Mouse (Mus musculus) midbrain, embryonic 13.5 days (tissue): ENCODE results near the gene Fscn1. TPM values are rescaled to one million over a fixed set of nuclear protein-coding genes. Genes with fewer than 3 reads are reported as not detected.

ENCODE experiments used
- ATAC-seq: fragments of 200-750 bp; cut with Nextera tagmentation; 2 replicates; pipeline ENCODE4 v1.8.0; 2017; ENCODE audit warnings: mild to moderate bottlenecking, moderate TSS enrichment, moderate library complexity
- H3K27ac ChIP-seq: fragments of 300-500 bp; sonication (generic); 2 replicates; pipeline ENCODE4 v1.5.1; 2015; ENCODE audit warnings: inconsistent platforms, mild to moderate bottlenecking, moderate library complexity
- H3K27me3 ChIP-seq: fragments of 300-500 bp; sonication (generic); 2 replicates; pipeline ENCODE4 v1.6.1; 2015; ENCODE audit warnings: mild to moderate bottlenecking, inconsistent platforms
- H3K36me3 ChIP-seq: fragments of 300-500 bp; sonication (generic); 2 replicates; pipeline ENCODE4 v1.6.1; 2015; ENCODE audit warnings: mild to moderate bottlenecking, inconsistent platforms
- H3K4me1 ChIP-seq: fragments of 300-500 bp; sonication (generic); replicated peaks from 2 replicates; pipeline ENCODE4 v1.6.1; 2015; ENCODE audit warnings: inconsistent platforms
- H3K4me2 ChIP-seq: fragments of 300-500 bp; sonication (generic); replicated peaks from 2 replicates; pipeline ENCODE4 v1.6.1; 2015; ENCODE audit warnings: moderate library complexity, mild to moderate bottlenecking, inconsistent platforms
- H3K4me3 ChIP-seq: fragments of 300-500 bp; sonication (generic); replicated peaks from 2 replicates; pipeline ENCODE4 v1.5.1; 2015; ENCODE audit warnings: mild to moderate bottlenecking, inconsistent platforms
- H3K9ac ChIP-seq: fragments of 300-500 bp; sonication (generic); replicated peaks from 2 replicates; pipeline ENCODE4 v1.6.1; 2015; ENCODE audit warnings: mild to moderate bottlenecking, inconsistent platforms
- H3K9me3 ChIP-seq: fragments of 300-500 bp; sonication (generic); 2 replicates; pipeline ENCODE4 v1.6.1; 2016; ENCODE audit warnings: mild to moderate bottlenecking, inconsistent platforms
- WGBS: fragments of 180-500 bp; shearing (Covaris S2); methylation state at CpG from one replicate; pipeline ENCODE4 v1.1.7; 2015; 5-methylcytosine and 5-hydroxymethylcytosine counted together
- polyA plus RNA-seq: library from polyadenylated mRNA; unstranded; fragments of >200 nt; fragmentation: Nextera tagmentation; extraction: Ambion mirVana; gene quantifications from 2 replicates; pipeline ENCODE4 v1.2.1, GENCODE M21; 2015

The Fscn1 gene
- polyA plus RNA-seq, 1 experiment from 2014 or later, result 555 TPM

DNA sequence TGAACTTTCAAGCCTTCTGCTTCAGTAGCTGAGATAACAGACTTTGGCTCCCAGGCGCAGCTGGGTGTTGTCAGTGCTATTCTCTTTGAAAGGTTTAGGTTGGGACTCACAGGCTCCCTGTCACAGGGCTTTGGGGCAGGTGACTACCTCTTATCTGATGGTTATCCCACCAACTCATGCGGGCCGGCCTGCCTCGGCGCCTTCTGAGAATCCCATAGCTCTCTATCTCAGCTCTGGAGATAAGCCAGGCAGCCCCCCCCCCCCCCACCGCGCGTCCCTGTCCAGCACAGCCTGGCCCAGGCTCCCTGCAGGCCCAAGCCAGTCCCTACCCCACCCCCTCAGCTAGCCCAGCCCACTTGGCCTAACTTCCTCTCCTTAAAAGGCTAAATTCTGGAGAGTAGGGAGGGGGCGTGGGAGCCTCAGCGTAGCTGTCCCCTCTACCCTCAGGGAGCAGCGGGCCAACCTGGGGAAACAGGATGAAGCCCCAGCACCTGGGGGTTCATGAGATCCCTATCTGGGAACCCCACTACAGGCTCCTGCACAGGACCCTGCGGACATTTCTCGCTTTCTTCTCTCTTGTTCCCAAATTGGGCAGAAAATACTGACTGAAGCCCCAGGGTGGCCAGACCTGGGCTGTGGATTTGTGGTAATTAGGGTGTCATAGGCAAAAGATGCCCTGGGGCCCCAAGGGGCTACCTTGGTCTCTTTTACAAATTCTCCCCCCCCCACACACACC lies 33.8 kb upstream of the Fscn1 start:
- no peaks in the 10 kb centered on the region for H3K9me3 ChIP-seq
- 0 out of 2 replicates have a peak, but pooled peaks have one; percentile 48 for ATAC-seq

GRCm38 (mm10) chr5:142926940-142927228 lies 33.3 kb upstream of the Fscn1 start:
- Histone ChIP-seq H3K9ac (no peak overlapping the region), H3K27ac (peak overlapping the region; percentile 1; the same call in 1 of the 2 replicates), H3K27me3 (peaks cover 27% of the 10 kb centered on the region), H3K9me3 (no peaks in the 10 kb centered on the region), H3K36me3 (no peaks in the 10 kb centered on the region), H3K4me2 (no peak overlapping the region), H3K4me1 (peaks cover 20% of the 10 kb centered on the region), H3K4me3 (no peak overlapping the region)
- ATAC-seq, result no peak
- 50% methylated on average over 3 of the region's 3 CpGs for WGBS

More for the DNA sequence above, 33.8 kb upstream of the Fscn1 start:
- Histone ChIP-seq H3K36me3 (no peaks in the 10 kb centered on the region), H3K4me1 (peaks cover 20% of the 10 kb centered on the region), H3K4me3 (no peak overlapping the region), H3K27me3 (peaks cover 27% of the 10 kb centered on the region), H3K4me2 (no peak overlapping the region), H3K9ac (0 out of 2 replicates have a peak overlapping the region, but pooled peaks have one; percentile 10), H3K27ac (peak overlapping the region; percentile 1; the same call in 1 of the 2 replicates)
- WGBS, result 14% methylated on average over 13 of the region's 13 CpGs

- Histone ChIP-seq H3K4me2 (no peak overlapping the region), H3K4me1 (peaks cover 20% of the 10 kb centered on the region), H3K27me3 (peaks cover 27% of the 10 kb centered on the region), H3K4me3 (no peak overlapping the region), H3K36me3 (no peaks in the 10 kb centered on the region), H3K9me3 (no peaks in the 10 kb centered on the region), H3K9ac (no peak overlapping the region), H3K27ac (no peak overlapping the region)
- WGBS, result 96% methylated on average over 12 of the region's 12 CpGs
- no peak for ATAC-seq
Measured at GRCm38 (mm10) chr5:142927341-142927930, 32.7 kb upstream of the Fscn1 start.

GRCm38 (mm10) chr5:142928749-142929399 lies 31.3 kb upstream of the Fscn1 start:
- 4% methylated on average over 32 of the region's 35 CpGs for WGBS
- no peaks in the 10 kb centered on the region for H3K36me3 ChIP-seq
- H3K4me2 ChIP-seq, result peak overlapping the region; percentile 56
- peaks cover 20% of the 10 kb centered on the region for H3K4me1 ChIP-seq
- peaks cover 27% of the 10 kb centered on the region for H3K27me3 ChIP-seq
- H3K9me3 ChIP-seq, result no peaks in the 10 kb centered on the region
- ATAC-seq, result no peak
- H3K27ac ChIP-seq, result 0 out of 2 replicates have a peak overlapping the region, but pooled peaks have one; percentile 1
- peak overlapping the region; percentile 33 for H3K4me3 ChIP-seq
- peak overlapping the region; percentile 63 for H3K9ac ChIP-seq

DNA sequence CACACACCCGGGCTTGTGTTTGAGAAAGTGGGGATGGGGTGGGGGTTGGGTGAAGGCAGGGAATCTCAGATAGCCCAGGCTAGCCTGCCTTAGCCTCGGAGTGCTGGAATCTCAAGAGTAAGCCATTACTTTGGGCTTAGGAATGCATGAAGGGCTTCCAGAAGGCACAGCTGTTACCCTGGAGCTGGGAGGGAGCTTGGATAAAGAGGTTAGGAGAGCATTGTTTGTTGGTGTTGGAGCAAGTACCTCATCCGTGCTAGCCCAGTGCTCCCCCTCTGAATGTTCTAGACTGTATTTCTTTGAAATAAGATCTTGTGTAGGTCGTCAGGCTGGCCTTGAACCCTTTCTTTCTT lies 30.8 kb upstream of the Fscn1 start:
- peak overlapping the region; percentile 63 for H3K9ac ChIP-seq
- ATAC-seq, result no peak
- peak overlapping the region; percentile 56 for H3K4me2 ChIP-seq
- H3K27me3 ChIP-seq, result peaks cover 27% of the 10 kb centered on the region
- H3K4me3 ChIP-seq, result peak overlapping the region; percentile 33
- 24% methylated on average over 4 of the region's 4 CpGs for WGBS
- no peaks in the 10 kb centered on the region for H3K36me3 ChIP-seq
- H3K9me3 ChIP-seq, result no peaks in the 10 kb centered on the region
- H3K4me1 ChIP-seq, result peaks cover 20% of the 10 kb centered on the region
- H3K27ac ChIP-seq, result 0 out of 2 replicates have a peak overlapping the region, but pooled peaks have one; percentile 1

DNA sequence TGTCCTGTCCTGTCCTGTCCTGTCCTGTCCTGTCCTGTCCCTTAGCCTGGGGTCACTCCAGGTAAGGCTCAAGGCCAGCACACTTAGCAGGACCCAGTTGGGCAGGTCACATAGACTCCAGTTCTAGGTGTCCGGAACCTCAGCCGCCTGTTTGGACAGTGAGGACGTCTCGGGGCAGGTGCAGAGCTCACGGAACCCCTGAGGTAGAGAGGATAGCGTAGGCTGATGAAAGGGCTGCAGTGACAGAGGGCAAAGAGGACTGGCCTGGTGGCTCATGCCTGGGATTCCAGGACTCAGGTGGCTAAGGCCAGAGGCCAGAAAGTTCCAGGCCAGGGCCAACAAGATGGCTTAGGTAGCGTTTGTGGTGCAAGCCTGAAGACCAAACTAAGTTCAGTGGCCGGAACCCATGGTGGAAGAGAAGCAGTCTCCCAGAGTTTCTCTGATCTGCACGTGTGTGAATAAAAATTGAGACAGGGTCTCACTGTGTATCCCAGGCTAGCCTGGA lies 28.9 kb upstream of the Fscn1 start:
- ATAC-seq, result no peak
- no peaks in the 10 kb centered on the region for H3K36me3 ChIP-seq
- H3K9ac ChIP-seq, result no peak overlapping the region
- H3K27ac ChIP-seq, result no peak overlapping the region
- peaks cover 21% of the 10 kb centered on the region for H3K4me1 ChIP-seq
- no peaks in the 10 kb centered on the region for H3K9me3 ChIP-seq
- no peak overlapping the region for H3K4me3 ChIP-seq
- no peak overlapping the region for H3K4me2 ChIP-seq
- WGBS, result 88% methylated on average over 9 of the region's 9 CpGs
- peaks cover 27% of the 10 kb centered on the region for H3K27me3 ChIP-seq

GRCm38 (mm10) chr5:142932084-142932685 lies 28.0 kb upstream of the Fscn1 start:
- peak; percentile 38; the same call in 1 of the 2 replicates for ATAC-seq
- Histone ChIP-seq H3K9me3 (no peaks in the 10 kb centered on the region), H3K27ac (peak overlapping the region; percentile 25; the same call in 1 of the 2 replicates), H3K4me1 (peaks cover 14% of the 10 kb centered on the region), H3K4me2 (no peak overlapping the region), H3K9ac (no peak overlapping the region), H3K36me3 (no peaks in the 10 kb centered on the region), H3K4me3 (no peak overlapping the region), H3K27me3 (peaks cover 26% of the 10 kb centered on the region)
- 26% methylated on average over 9 of the region's 9 CpGs for WGBS

GRCm38 (mm10) chr5:142932731-142933130 lies 27.4 kb upstream of the Fscn1 start:
- no peaks in the 10 kb centered on the region for H3K9me3 ChIP-seq
- H3K27me3 ChIP-seq, result peaks cover 22% of the 10 kb centered on the region
- WGBS, result 80% methylated on average over 8 of the region's 8 CpGs
- H3K36me3 ChIP-seq, result no peaks in the 10 kb centered on the region
- no peak overlapping the region for H3K27ac ChIP-seq
- no peak overlapping the region for H3K4me2 ChIP-seq
- no peak overlapping the region for H3K9ac ChIP-seq
- H3K4me1 ChIP-seq, result peaks cover 14% of the 10 kb centered on the region
- ATAC-seq, result no peak
- no peak overlapping the region for H3K4me3 ChIP-seq

GRCm38 (mm10) chr5:142935642-142936335 lies 24.4 kb upstream of the Fscn1 start:
- Histone ChIP-seq H3K27ac (no peak overlapping the region), H3K4me2 (peak overlapping the region; percentile 35), H3K36me3 (no peaks in the 10 kb centered on the region), H3K9me3 (no peaks in the 10 kb centered on the region), H3K27me3 (no peaks in the 10 kb centered on the region), H3K4me1 (peaks cover 6% of the 10 kb centered on the region), H3K4me3 (no peak overlapping the region), H3K9ac (0 out of 2 replicates have a peak overlapping the region, but pooled peaks have one; percentile 28)
- peak; percentile 70 for ATAC-seq
- 14% methylated on average over 13 of the region's 13 CpGs for WGBS

DNA sequence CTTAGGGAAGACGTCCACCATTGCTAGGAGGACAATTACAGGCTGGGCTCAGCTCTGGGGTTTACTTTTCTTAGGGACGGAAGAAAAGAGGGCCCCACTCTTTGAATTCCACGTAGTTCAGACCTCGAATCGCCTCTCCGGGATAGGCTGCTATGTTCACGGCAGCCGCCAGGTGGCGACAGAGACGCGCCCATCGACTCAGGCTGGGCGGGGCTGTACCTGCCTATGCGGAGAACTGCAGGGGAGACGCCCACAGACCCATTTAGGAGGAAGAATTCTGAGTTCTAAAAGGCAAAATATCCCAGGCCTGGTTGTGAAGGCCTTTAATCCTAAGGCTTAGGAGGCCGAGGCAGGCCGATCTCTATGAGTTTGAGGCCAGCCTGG lies 23.8 kb upstream of the Fscn1 start:
- 0 out of 2 replicates have a peak overlapping the region, but pooled peaks have one; percentile 28 for H3K9ac ChIP-seq
- H3K27ac ChIP-seq, result no peak overlapping the region
- no peaks in the 10 kb centered on the region for H3K9me3 ChIP-seq
- no peak overlapping the region for H3K4me3 ChIP-seq
- peak; percentile 30 for ATAC-seq
- H3K4me2 ChIP-seq, result peak overlapping the region; percentile 35
- H3K4me1 ChIP-seq, result peaks cover 6% of the 10 kb centered on the region
- no peaks in the 10 kb centered on the region for H3K36me3 ChIP-seq
- 2% methylated on average over 17 of the region's 17 CpGs for WGBS
- no peaks in the 10 kb centered on the region for H3K27me3 ChIP-seq

GRCm38 (mm10) chr5:142937956-142938727 lies 22.0 kb upstream of the Fscn1 start:
- 33% methylated on average over 19 of the region's 19 CpGs for WGBS
- no peaks in the 10 kb centered on the region for H3K36me3 ChIP-seq
- no peak for ATAC-seq
- H3K4me2 ChIP-seq, result no peak overlapping the region
- no peak overlapping the region for H3K9ac ChIP-seq
- H3K27me3 ChIP-seq, result no peaks in the 10 kb centered on the region
- H3K4me3 ChIP-seq, result no peak overlapping the region
- no peaks in the 10 kb centered on the region for H3K9me3 ChIP-seq
- H3K27ac ChIP-seq, result no peak overlapping the region
- peaks cover 6% of the 10 kb centered on the region for H3K4me1 ChIP-seq
